ENCODE assay signal across 8 mouse cellular contexts in the genomic region with DNA sequence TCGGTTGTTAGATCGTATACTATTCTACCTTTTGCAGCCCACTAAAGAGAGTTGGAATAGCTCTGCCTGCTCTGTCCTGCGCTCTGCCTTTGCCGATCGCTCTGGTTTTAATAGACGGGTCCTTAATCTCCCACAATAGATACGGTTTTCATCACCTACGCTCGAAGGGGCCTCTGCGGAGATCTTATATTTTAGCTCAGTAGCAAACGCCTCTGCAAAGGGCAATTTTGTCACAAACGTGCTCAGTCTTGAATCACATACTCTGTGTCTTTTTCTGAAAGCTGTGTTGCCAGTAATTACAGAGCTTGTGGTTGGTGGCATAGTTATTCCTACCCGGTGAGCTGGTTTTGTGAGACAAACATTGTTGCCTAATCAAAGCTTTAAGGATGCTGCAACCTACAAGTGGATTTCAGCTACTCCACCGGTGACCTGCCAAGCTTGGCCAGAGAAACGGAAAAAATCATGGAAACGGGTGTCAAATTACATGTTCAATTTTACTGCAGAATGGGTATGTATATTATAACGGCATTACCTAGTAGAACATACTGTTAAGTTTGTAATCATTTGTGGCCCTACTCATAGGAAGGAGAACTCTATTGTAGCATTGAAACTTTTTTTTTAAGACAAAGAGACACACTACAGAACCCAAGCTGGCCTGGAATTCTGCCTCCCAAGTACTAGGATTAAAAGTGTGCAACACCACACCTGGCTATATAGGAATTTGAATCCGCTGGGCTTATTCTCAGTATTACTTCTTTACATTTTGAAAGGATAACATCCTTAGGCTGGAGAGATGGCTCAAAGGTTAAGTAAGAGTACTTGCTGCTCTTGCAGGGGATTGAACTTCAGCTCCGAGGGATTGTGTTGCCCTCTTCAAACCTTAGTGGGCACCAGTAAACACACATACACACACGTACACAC. TPM values are rescaled to one million over a fixed set of nuclear protein-coding genes. Genes with fewer than 3 reads are reported as not detected.
DNase-seq lines count a peak whose midpoint lies in the region; ATAC-seq lines count a peak whose summit lies in the region.

No protein-coding gene starts in this region.

- H3K9me3 ChIP-seq in forebrain, embryonic 13.5 days (replicated peaks) = no peaks in the 10 kb centered on the region
- H3K9me3 ChIP-seq in limb, embryonic 15.5 days = no peaks in the 10 kb centered on the region
- no peaks in the 10 kb centered on the region for H3K9me3 ChIP-seq in neural tube, embryonic 14.5 days (ENCODE audit: control insufficient read depth, low read length)

- H3K4me3 ChIP-seq in forebrain, embryonic 13.5 days = peak overlapping the region; percentile 92
- H3K4me3 ChIP-seq in limb, embryonic 15.5 days = peak overlapping the region; percentile 92
- H3K4me3 ChIP-seq in neural tube, embryonic 14.5 days (ENCODE audit: low read depth, low read length) = peak overlapping the region; percentile 85

- peak; percentile 35 for DNase-seq in adrenal gland, postnatal 10 days
- DNase-seq in adrenal gland, adult 18-20 months (ENCODE audit: low spot score in 2 of 2) = no peak
- DNase-seq in 3T3-L1 (ENCODE audit: low read depth, low spot score) = peak; percentile 61
- DNase-seq in right cerebral cortex, adult 18-20 months = no peak

- peaks cover 14% of the 10 kb centered on the region for H3K4me1 ChIP-seq in forebrain, embryonic 13.5 days
- H3K4me1 ChIP-seq in limb, embryonic 15.5 days = peaks cover 15% of the 10 kb centered on the region
- H3K4me1 ChIP-seq in neural tube, embryonic 14.5 days (ENCODE audit: control insufficient read depth, insufficient read depth, low read length) = no peaks in the 10 kb centered on the region

- H3K9ac ChIP-seq in forebrain, embryonic 13.5 days = peak overlapping the region; percentile 34
- no peak overlapping the region for H3K9ac ChIP-seq in limb, embryonic 15.5 days
- H3K9ac ChIP-seq in neural tube, embryonic 14.5 days (replicated peaks; ENCODE audit: low read depth, low read length) = 0 out of 2 replicates have a peak overlapping the region, but pooled peaks have one; percentile 21

- ATAC-seq in forebrain, embryonic 13.5 days = no peak
- no peak for ATAC-seq in limb, embryonic 15.5 days (ENCODE audit: insufficient number of reproducible peaks, low FRiP score, low TSS enrichment, low read depth)
- no peak for ATAC-seq in neural tube, embryonic 14.5 days (ENCODE audit: low read depth)
- ATAC-seq in monocyte, adult 5-6 weeks (replicated peaks; ENCODE audit: insufficient number of reproducible peaks, low FRiP score, low TSS enrichment, poor library complexity, severe bottlenecking) = no peak

- H3K36me3 ChIP-seq in forebrain, embryonic 13.5 days (ENCODE audit: poor library complexity, severe bottlenecking) = peaks cover 16% of the 10 kb centered on the region
- H3K36me3 ChIP-seq in limb, embryonic 15.5 days = peaks cover 14% of the 10 kb centered on the region
- no peaks in the 10 kb centered on the region for H3K36me3 ChIP-seq in neural tube, embryonic 14.5 days (ENCODE audit: control insufficient read depth, insufficient read depth, low read length)

- H3K4me2 ChIP-seq in forebrain, embryonic 13.5 days = peak overlapping the region; percentile 94
- peak overlapping the region; percentile 73 for H3K4me2 ChIP-seq in limb, embryonic 15.5 days
- peak overlapping the region; percentile 83 for H3K4me2 ChIP-seq in neural tube, embryonic 14.5 days (ENCODE audit: low read depth, low read length)

- no peak overlapping the region for H3K27ac ChIP-seq in forebrain, embryonic 13.5 days
- no peak overlapping the region for H3K27ac ChIP-seq in limb, embryonic 15.5 days
- no peak overlapping the region for H3K27ac ChIP-seq in neural tube, embryonic 14.5 days (ENCODE audit: low read depth, low read length)

- no peaks in the 10 kb centered on the region for H3K27me3 ChIP-seq in forebrain, embryonic 13.5 days
- H3K27me3 ChIP-seq in limb, embryonic 15.5 days = no peaks in the 10 kb centered on the region
- H3K27me3 ChIP-seq in neural tube, embryonic 14.5 days (ENCODE audit: control insufficient read depth, insufficient read depth, low read length) = no peaks in the 10 kb centered on the region

- 32% methylated on average over 20 of the region's 20 CpGs for WGBS in forebrain, embryonic 13.5 days
- 19% methylated on average over 20 of the region's 20 CpGs for WGBS in limb, embryonic 15.5 days
- WGBS in neural tube, embryonic 14.5 days = 37% methylated on average over 20 of the region's 20 CpGs

RNA-seq across cellular contexts. Expression of a gene that starts 1.1 kb away (rescaled TPM):
- 10 to 100 TPM; 73.3 to 85.1 TPM for total RNA-seq in adrenal gland, postnatal 10 days (2021)
- 100 to 1,000 TPM; 131 to 157 TPM for total RNA-seq in adrenal gland, adult 18-20 months (2021)
- 99.8 and 105 TPM in 2 replicates for polyA plus RNA-seq in forebrain, embryonic 13.5 days (2015; fragmentation: Nextera tagmentation; extraction: Ambion mirVana)
- polyA plus RNA-seq in limb, embryonic 15.5 days (2015; fragmentation: Nextera tagmentation; extraction: Ambion mirVana) = 153 and 154 TPM in 2 replicates
- 87.1 and 93.9 TPM in 2 replicates for polyA plus RNA-seq in neural tube, embryonic 14.5 days (2014; fragmentation: Nextera tagmentation; extraction: Ambion mirVana)
- 72.1 to 84.2 TPM (median 76.2 TPM) in 3 replicates for total RNA-seq in monocyte, adult 5-6 weeks (2017)

RNA-seq across cellular contexts. Expression of a gene that starts 13.6 kb away (rescaled TPM):
- total RNA-seq in adrenal gland, postnatal 10 days (2021) = 10 to 100 TPM; 64.6 to 70.9 TPM
- 10 to 100 TPM; 71.5 to 78.9 TPM for total RNA-seq in adrenal gland, adult 18-20 months (2021)
- polyA plus RNA-seq in forebrain, embryonic 13.5 days (2015; fragmentation: Nextera tagmentation; extraction: Ambion mirVana) = 122 TPM in 2 replicates
- 123 and 125 TPM in 2 replicates for polyA plus RNA-seq in limb, embryonic 15.5 days (2015; fragmentation: Nextera tagmentation; extraction: Ambion mirVana)
- 90.5 and 104 TPM in 2 replicates for polyA plus RNA-seq in neural tube, embryonic 14.5 days (2014; fragmentation: Nextera tagmentation; extraction: Ambion mirVana)
- 139 to 205 TPM (median 199 TPM) in 3 replicates for total RNA-seq in monocyte, adult 5-6 weeks (2017)

RNA-seq across cellular contexts. Expression of a gene that starts 13.8 kb away (rescaled TPM):
- 10 to 100 TPM; 52.7 to 58.4 TPM for total RNA-seq in adrenal gland, postnatal 10 days (2021)
- total RNA-seq in adrenal gland, adult 18-20 months (2021) = 10 to 100 TPM; 43.0 to 45.3 TPM
- 35.1 and 41.5 TPM in 2 replicates for polyA plus RNA-seq in forebrain, embryonic 13.5 days (2015; fragmentation: Nextera tagmentation; extraction: Ambion mirVana)
- polyA plus RNA-seq in limb, embryonic 15.5 days (2015; fragmentation: Nextera tagmentation; extraction: Ambion mirVana) = 27.3 and 31.2 TPM in 2 replicates
- 26.5 TPM in 2 replicates for polyA plus RNA-seq in neural tube, embryonic 14.5 days (2014; fragmentation: Nextera tagmentation; extraction: Ambion mirVana)
- total RNA-seq in monocyte, adult 5-6 weeks (2017) = 13.7 to 22.4 TPM in 2 of 3 replicates, not detected in the other

Comparison
In these comparisons a context has a peak if more than half of its experiments do, and no peak if none do; other contexts are left out.
1. DNase-seq: peak in adrenal gland, postnatal 10 days (single experiment) and 3T3-L1 (single experiment); none in adrenal gland, adult 18-20 months (0 of 2) and right cerebral cortex, adult 18-20 months (single experiment).
2. Peak in every context shown above with its lines, with median percentiles within 50 percentile points of each other: H3K4me2 ChIP-seq and H3K4me3 ChIP-seq.